Mouse (Mus musculus): ENCODE measurements at regions not wholly inside any gene's neighbourhood (a gene's known extent, or its start where the extent isn't known, plus 50 kb on each side); places are given as distances from the start of the nearest gene placed in this dataset.

GRCm38 (mm10) chr3:155459701-155460481 lies 366.7 kb downstream of the Lrriq3 start:
- Histone ChIP-seq H3K36me3 (ENCODE audit: insufficient read depth, low read length) (no peaks in the 10 kb centered on the region), H3K4me3 (ENCODE audit: low read length) (no peak overlapping the region), H3K27me3 (ENCODE audit: insufficient read depth, low read length) (no peaks in the 10 kb centered on the region), H3K27ac (ENCODE audit: low read length) (no peak overlapping the region), H3K9me3 (ENCODE audit: low read length) (no peaks in the 10 kb centered on the region), H3K9ac (replicated peaks; ENCODE audit: low read length) (no peak overlapping the region), H3K4me2 (replicated peaks; ENCODE audit: low read depth, low read length) (no peak overlapping the region), H3K4me1 (ENCODE audit: insufficient read depth, low read length) (peaks cover 8% of the 10 kb centered on the region; the same call in 1 of the 2 replicates)
- ATAC-seq (ENCODE audit: low FRiP score, low TSS enrichment): no peak
- 84% methylated on average over 16 of the region's 16 CpGs for WGBS

GRCm38 (mm10) chr3:155462095-155462494 lies 368.9 kb downstream of the Lrriq3 start:
- Histone ChIP-seq H3K4me1 (ENCODE audit: insufficient read depth, low read length) (peaks cover 8% of the 10 kb centered on the region; the same call in 1 of the 2 replicates), H3K36me3 (ENCODE audit: insufficient read depth, low read length) (no peaks in the 10 kb centered on the region), H3K27me3 (ENCODE audit: insufficient read depth, low read length) (no peaks in the 10 kb centered on the region), H3K4me2 (replicated peaks; ENCODE audit: low read depth, low read length) (no peak overlapping the region), H3K27ac (ENCODE audit: low read length) (no peak overlapping the region), H3K9ac (replicated peaks; ENCODE audit: low read length) (no peak overlapping the region), H3K4me3 (ENCODE audit: low read length) (no peak overlapping the region), H3K9me3 (ENCODE audit: low read length) (no peaks in the 10 kb centered on the region)
- ATAC-seq (ENCODE audit: low FRiP score, low TSS enrichment): peak; percentile 56; the same call in 1 of the 2 replicates
- 41% methylated on average over 4 of the region's 4 CpGs for WGBS

- Histone ChIP-seq H3K9ac (replicated peaks; ENCODE audit: low read length) (no peak overlapping the region), H3K4me2 (replicated peaks; ENCODE audit: low read depth, low read length) (no peak overlapping the region), H3K36me3 (ENCODE audit: insufficient read depth, low read length) (no peaks in the 10 kb centered on the region), H3K9me3 (ENCODE audit: low read length) (no peaks in the 10 kb centered on the region), H3K27me3 (ENCODE audit: insufficient read depth, low read length) (no peaks in the 10 kb centered on the region), H3K4me1 (ENCODE audit: insufficient read depth, low read length) (no peaks in the 10 kb centered on the region), H3K27ac (ENCODE audit: low read length) (no peak overlapping the region), H3K4me3 (ENCODE audit: low read length) (no peak overlapping the region)
- ATAC-seq (ENCODE audit: low FRiP score, low TSS enrichment): no peak
- 80% methylated on average over 2 of the region's 2 CpGs for WGBS
These were observed 377.5 kb downstream of the Lrriq3 start for GRCm38 (mm10) chr3:155470742-155471141.

- no peak overlapping the region for H3K4me3 ChIP-seq (ENCODE audit: low read length)
- ATAC-seq (ENCODE audit: low FRiP score, low TSS enrichment): no peak
- WGBS: 81% methylated on average over 2 of the region's 2 CpGs
These were observed 392.3 kb downstream of the Lrriq3 start for GRCm38 (mm10) chr3:155485487-155485886.

GRCm38 (mm10) chr3:155487877-155488537 lies 394.8 kb downstream of the Lrriq3 start:
- H3K27me3 ChIP-seq (ENCODE audit: insufficient read depth, low read length): no peaks in the 10 kb centered on the region
- whole genome bisulfite sequencing: 29% methylated on average over 8 of the region's 8 CpGs
- peak; percentile 79; the same call in 1 of the 2 replicates for ATAC-seq (ENCODE audit: low FRiP score, low TSS enrichment)
- no peak overlapping the region for H3K4me2 ChIP-seq (replicated peaks; ENCODE audit: low read depth, low read length)
- no peak overlapping the region for H3K9ac ChIP-seq (replicated peaks; ENCODE audit: low read length)
- H3K36me3 ChIP-seq (ENCODE audit: insufficient read depth, low read length): no peaks in the 10 kb centered on the region
- H3K4me3 ChIP-seq (ENCODE audit: low read length): no peak overlapping the region
- H3K27ac ChIP-seq (ENCODE audit: low read length): no peak overlapping the region
- no peaks in the 10 kb centered on the region for H3K4me1 ChIP-seq (ENCODE audit: insufficient read depth, low read length)
- H3K9me3 ChIP-seq (ENCODE audit: low read length): no peaks in the 10 kb centered on the region

More at GRCm38 (mm10) chr3:155485487-155485886, 392.3 kb downstream of the Lrriq3 start:
- Histone ChIP-seq H3K9ac (replicated peaks; ENCODE audit: low read length) (no peak overlapping the region), H3K27me3 (ENCODE audit: insufficient read depth, low read length) (no peaks in the 10 kb centered on the region), H3K27ac (ENCODE audit: low read length) (no peak overlapping the region), H3K4me2 (replicated peaks; ENCODE audit: low read depth, low read length) (no peak overlapping the region), H3K36me3 (ENCODE audit: insufficient read depth, low read length) (no peaks in the 10 kb centered on the region), H3K9me3 (ENCODE audit: low read length) (no peaks in the 10 kb centered on the region), H3K4me1 (ENCODE audit: insufficient read depth, low read length) (no peaks in the 10 kb centered on the region)

- no peak overlapping the region for H3K27ac ChIP-seq (ENCODE audit: low read length)
- no peaks in the 10 kb centered on the region for H3K27me3 ChIP-seq (ENCODE audit: insufficient read depth, low read length)
- 64% methylated on average over 1 of the region's 1 CpGs for WGBS
- H3K9ac ChIP-seq (replicated peaks; ENCODE audit: low read length): no peak overlapping the region
- ATAC-seq (ENCODE audit: low FRiP score, low TSS enrichment): no peak
- H3K4me1 ChIP-seq (ENCODE audit: insufficient read depth, low read length): no peaks in the 10 kb centered on the region
- H3K9me3 ChIP-seq (ENCODE audit: low read length): no peaks in the 10 kb centered on the region
- no peak overlapping the region for H3K4me2 ChIP-seq (replicated peaks; ENCODE audit: low read depth, low read length)
- H3K4me3 ChIP-seq (ENCODE audit: low read length): no peak overlapping the region
- H3K36me3 ChIP-seq (ENCODE audit: insufficient read depth, low read length): no peaks in the 10 kb centered on the region
These were observed 397.4 kb downstream of the Lrriq3 start for GRCm38 (mm10) chr3:155490670-155491069.

GRCm38 (mm10) chr3:155510161-155510857 lies 417.1 kb downstream of the Lrriq3 start:
- Histone ChIP-seq H3K36me3 (ENCODE audit: insufficient read depth, low read length) (no peaks in the 10 kb centered on the region), H3K4me3 (ENCODE audit: low read length) (no peak overlapping the region), H3K9me3 (ENCODE audit: low read length) (no peaks in the 10 kb centered on the region), H3K27me3 (ENCODE audit: insufficient read depth, low read length) (no peaks in the 10 kb centered on the region), H3K4me1 (ENCODE audit: insufficient read depth, low read length) (no peaks in the 10 kb centered on the region), H3K9ac (replicated peaks; ENCODE audit: low read length) (no peak overlapping the region), H3K27ac (ENCODE audit: low read length) (no peak overlapping the region), H3K4me2 (replicated peaks; ENCODE audit: low read depth, low read length) (no peak overlapping the region)
- WGBS: 26% methylated on average over 1 of the region's 1 CpGs
- ATAC-seq (ENCODE audit: low FRiP score, low TSS enrichment): peak; percentile 90

GRCm38 (mm10) chr3:155513885-155514284 lies 420.7 kb downstream of the Lrriq3 start:
- WGBS: 74% methylated on average over 2 of the region's 2 CpGs
- Histone ChIP-seq H3K4me2 (replicated peaks; ENCODE audit: low read depth, low read length) (no peak overlapping the region), H3K9ac (replicated peaks; ENCODE audit: low read length) (no peak overlapping the region), H3K36me3 (ENCODE audit: insufficient read depth, low read length) (no peaks in the 10 kb centered on the region), H3K27ac (ENCODE audit: low read length) (no peak overlapping the region), H3K4me3 (ENCODE audit: low read length) (no peak overlapping the region), H3K4me1 (ENCODE audit: insufficient read depth, low read length) (no peaks in the 10 kb centered on the region), H3K27me3 (ENCODE audit: insufficient read depth, low read length) (no peaks in the 10 kb centered on the region), H3K9me3 (ENCODE audit: low read length) (no peaks in the 10 kb centered on the region)
- no peak; the same call in 1 of the 2 replicates for ATAC-seq (ENCODE audit: low FRiP score, low TSS enrichment)

- 74% methylated on average over 3 of the region's 3 CpGs for WGBS
- H3K27me3 ChIP-seq (ENCODE audit: insufficient read depth, low read length): no peaks in the 10 kb centered on the region
- no peak for ATAC-seq (ENCODE audit: low FRiP score, low TSS enrichment)
These were observed 436.1 kb downstream of the Lrriq3 start for GRCm38 (mm10) chr3:155529312-155529711.

More at GRCm38 (mm10) chr3:155529312-155529711, 436.1 kb downstream of the Lrriq3 start:
- Histone ChIP-seq H3K4me2 (replicated peaks; ENCODE audit: low read depth, low read length) (no peak overlapping the region), H3K4me3 (ENCODE audit: low read length) (no peak overlapping the region), H3K4me1 (ENCODE audit: insufficient read depth, low read length) (no peaks in the 10 kb centered on the region), H3K27ac (ENCODE audit: low read length) (no peak overlapping the region), H3K9ac (replicated peaks; ENCODE audit: low read length) (no peak overlapping the region), H3K9me3 (ENCODE audit: low read length) (no peaks in the 10 kb centered on the region), H3K36me3 (ENCODE audit: insufficient read depth, low read length) (no peaks in the 10 kb centered on the region)
